Mouse (Mus musculus): ENCODE results near the gene Atp2a2. TPM values are rescaled to one million over a fixed set of nuclear protein-coding genes. Genes with fewer than 3 reads are reported as not detected.
"Not testable (repeated sequence)": the region's sequence is repeated elsewhere in the genome, so short reads cannot be mapped to it uniquely, and the experiment has no call there.

Gene Atp2a2
- polyA plus RNA-seq, 1 experiment from 2014 or later: 36.7 TPM

DNA sequence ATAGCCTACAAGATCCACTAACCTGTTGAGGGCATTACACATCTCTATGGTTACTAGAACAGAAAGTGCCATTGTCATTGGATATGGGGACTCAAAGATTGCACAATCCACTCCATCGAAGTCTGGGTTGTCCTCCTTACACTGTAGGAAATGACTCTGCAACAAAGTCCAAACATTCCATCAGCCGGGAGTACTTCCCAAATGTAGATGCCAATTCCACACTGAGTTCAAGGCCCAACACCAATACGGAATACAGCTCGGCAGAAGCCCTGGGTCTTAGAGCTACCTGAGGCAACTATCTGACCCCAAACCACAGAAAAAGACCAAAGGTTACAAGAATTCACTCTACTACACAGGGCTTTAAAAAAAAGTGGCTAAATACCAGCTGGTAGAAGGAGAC lies 44.0 kb downstream of the Atp2a2 start:
- Histone ChIP-seq H3K4me2 (ENCODE audit: low read depth, severe bottlenecking) (no peak overlapping the region), H3K27ac (replicated peaks; ENCODE audit: low read depth, low read length) (no peak overlapping the region), H3K4me1 (ENCODE audit: control insufficient read depth, insufficient read depth, low read length) (no peaks in the 10 kb centered on the region), H3K27me3 (ENCODE audit: control insufficient read depth, insufficient read depth, low read length) (no peaks in the 10 kb centered on the region), H3K36me3 (ENCODE audit: control insufficient read depth, insufficient read depth, low read length) (peaks cover 62% of the 10 kb centered on the region), H3K4me3 (ENCODE audit: low read depth, low read length) (no peak overlapping the region), H3K9me3 (ENCODE audit: control insufficient read depth, low read length) (no peaks in the 10 kb centered on the region), H3K9ac (ENCODE audit: low read length) (no peak overlapping the region)
- DNase-seq (ENCODE audit: low spot score): no peak
- no peak for ATAC-seq (ENCODE audit: insufficient number of reproducible peaks, low FRiP score, low TSS enrichment, low read depth)
- 90% methylated on average over 4 of the region's 4 CpGs for WGBS

DNA sequence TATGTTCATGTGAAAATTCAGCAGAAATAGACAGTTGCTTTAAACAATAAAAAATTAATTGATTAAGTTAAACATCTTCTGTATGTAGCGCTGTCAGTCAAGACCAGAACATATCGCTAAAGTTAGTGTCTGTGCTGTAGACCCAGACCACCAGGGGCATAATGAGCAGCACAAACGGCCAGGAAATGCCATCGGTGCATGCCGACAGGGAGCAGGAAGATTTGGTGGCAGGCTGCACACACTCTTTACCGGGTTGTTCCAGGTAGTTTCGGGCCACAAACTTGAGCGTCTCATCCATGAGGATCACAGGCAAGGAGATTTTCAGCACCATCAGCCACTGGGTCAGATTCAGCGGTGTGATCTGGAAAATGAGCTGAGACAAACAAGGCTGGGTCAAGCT lies 45.0 kb downstream of the Atp2a2 start:
- WGBS: 90% methylated on average over 9 of the region's 9 CpGs
- not testable (repeated sequence) for H3K9me3 ChIP-seq (ENCODE audit: control insufficient read depth, low read length); H3K9ac ChIP-seq (ENCODE audit: low read length); ATAC-seq (ENCODE audit: insufficient number of reproducible peaks, low FRiP score, low TSS enrichment, low read depth); H3K4me1 ChIP-seq (ENCODE audit: control insufficient read depth, insufficient read depth, low read length); H3K27me3 ChIP-seq (ENCODE audit: control insufficient read depth, insufficient read depth, low read length); H3K4me3 ChIP-seq (ENCODE audit: low read depth, low read length); H3K4me2 ChIP-seq (ENCODE audit: low read depth, severe bottlenecking); H3K27ac ChIP-seq (replicated peaks; ENCODE audit: low read depth, low read length); DNase-seq (ENCODE audit: low spot score)
- H3K36me3 ChIP-seq (ENCODE audit: control insufficient read depth, insufficient read depth, low read length): peaks cover 63% of the 10 kb centered on the region

DNA sequence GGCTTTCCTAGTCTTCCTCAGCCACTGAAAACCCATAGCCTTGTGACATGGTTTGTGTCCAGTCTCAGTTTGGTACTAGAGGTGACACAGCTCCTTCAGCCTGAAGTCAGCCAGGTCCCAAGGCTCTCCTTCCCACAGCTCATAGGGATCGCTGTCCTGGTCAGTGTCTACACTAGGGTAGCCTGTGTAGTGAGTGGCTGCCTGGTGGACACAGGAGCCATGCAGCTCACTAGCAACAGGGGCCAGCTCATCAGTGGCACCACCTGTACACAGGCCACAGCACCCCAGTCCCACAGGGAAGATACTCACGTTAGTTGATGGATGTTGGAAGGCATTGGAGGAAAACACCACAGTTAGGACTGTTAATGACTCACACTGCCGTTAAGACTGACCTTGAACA lies 46.4 kb downstream of the Atp2a2 start:
- H3K4me2 ChIP-seq (ENCODE audit: low read depth, severe bottlenecking): no peak overlapping the region
- WGBS: 89% methylated on average over 3 of the region's 3 CpGs
- no peaks in the 10 kb centered on the region for H3K9me3 ChIP-seq (ENCODE audit: control insufficient read depth, low read length)
- no peak for ATAC-seq (ENCODE audit: insufficient number of reproducible peaks, low FRiP score, low TSS enrichment, low read depth)
- no peak overlapping the region for H3K9ac ChIP-seq (ENCODE audit: low read length)
- peaks cover 50% of the 10 kb centered on the region for H3K36me3 ChIP-seq (ENCODE audit: control insufficient read depth, insufficient read depth, low read length)
- no peaks in the 10 kb centered on the region for H3K27me3 ChIP-seq (ENCODE audit: control insufficient read depth, insufficient read depth, low read length)
- no peaks in the 10 kb centered on the region for H3K4me1 ChIP-seq (ENCODE audit: control insufficient read depth, insufficient read depth, low read length)
- no peak overlapping the region for H3K27ac ChIP-seq (replicated peaks; ENCODE audit: low read depth, low read length)
- DNase-seq (ENCODE audit: low spot score): no peak
- no peak overlapping the region for H3K4me3 ChIP-seq (ENCODE audit: low read depth, low read length)

DNA sequence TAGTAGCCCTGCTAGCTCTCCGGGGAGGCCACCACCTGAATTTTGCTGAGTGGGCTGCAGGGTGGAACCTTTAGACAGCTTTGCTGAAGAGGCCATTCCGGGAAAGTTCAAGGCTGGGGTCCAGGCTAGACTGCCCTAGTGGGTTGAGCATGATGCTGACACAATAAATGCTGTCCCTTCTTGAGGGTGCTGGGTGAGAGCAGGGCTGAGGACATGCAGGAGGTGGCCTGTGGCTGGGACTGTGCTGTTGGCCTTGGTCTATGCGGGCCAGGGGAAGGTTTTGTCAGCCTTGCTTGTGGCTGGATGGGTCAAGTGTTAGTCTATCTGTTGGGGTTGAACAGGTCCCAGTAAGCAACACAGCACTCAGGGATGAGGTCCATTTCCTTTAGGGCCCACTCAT lies 47.1 kb downstream of the Atp2a2 start:
- Histone ChIP-seq H3K27me3 (ENCODE audit: control insufficient read depth, insufficient read depth, low read length) (no peaks in the 10 kb centered on the region), H3K4me3 (ENCODE audit: low read depth, low read length) (no peak overlapping the region), H3K4me1 (ENCODE audit: control insufficient read depth, insufficient read depth, low read length) (no peaks in the 10 kb centered on the region), H3K36me3 (ENCODE audit: control insufficient read depth, insufficient read depth, low read length) (peaks cover 43% of the 10 kb centered on the region), H3K9ac (ENCODE audit: low read length) (no peak overlapping the region), H3K4me2 (ENCODE audit: low read depth, severe bottlenecking) (no peak overlapping the region), H3K9me3 (ENCODE audit: control insufficient read depth, low read length) (no peaks in the 10 kb centered on the region), H3K27ac (replicated peaks; ENCODE audit: low read depth, low read length) (no peak overlapping the region)
- 94% methylated on average over 3 of the region's 3 CpGs for WGBS
- DNase-seq (ENCODE audit: low spot score): no peak
- no peak for ATAC-seq (ENCODE audit: insufficient number of reproducible peaks, low FRiP score, low TSS enrichment, low read depth)

DNA sequence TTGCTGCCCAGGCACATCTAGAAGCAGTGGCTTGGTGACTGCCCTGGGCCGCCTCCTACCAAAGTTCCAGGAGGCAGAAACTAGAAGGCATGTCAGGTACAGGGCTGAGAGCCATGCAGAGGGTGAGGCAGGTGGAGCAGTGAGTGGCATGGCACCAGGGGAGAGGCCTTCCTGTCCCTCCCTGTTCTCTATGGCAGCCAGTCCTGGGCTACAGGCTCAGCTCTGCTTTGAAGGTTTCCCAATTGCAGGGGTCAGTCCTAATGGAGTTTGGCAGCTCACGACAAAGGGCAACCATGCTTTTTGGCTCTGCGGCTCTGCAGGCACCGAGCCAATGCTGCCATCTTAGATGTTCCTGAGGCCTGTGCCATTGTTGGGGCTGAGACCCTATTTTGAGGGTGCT lies 47.6 kb downstream of the Atp2a2 start:
- DNase-seq (ENCODE audit: low spot score) (no peak), ATAC-seq (ENCODE audit: insufficient number of reproducible peaks, low FRiP score, low TSS enrichment, low read depth) (no peak)
- H3K27ac ChIP-seq (replicated peaks; ENCODE audit: low read depth, low read length): no peak overlapping the region
- H3K27me3 ChIP-seq (ENCODE audit: control insufficient read depth, insufficient read depth, low read length): no peaks in the 10 kb centered on the region
- H3K36me3 ChIP-seq (ENCODE audit: control insufficient read depth, insufficient read depth, low read length): peaks cover 41% of the 10 kb centered on the region
- WGBS: 92% methylated on average over 4 of the region's 4 CpGs
- H3K4me2 ChIP-seq (ENCODE audit: low read depth, severe bottlenecking): no peak overlapping the region
- H3K4me1 ChIP-seq (ENCODE audit: control insufficient read depth, insufficient read depth, low read length): no peaks in the 10 kb centered on the region
- no peaks in the 10 kb centered on the region for H3K9me3 ChIP-seq (ENCODE audit: control insufficient read depth, low read length)
- no peak overlapping the region for H3K4me3 ChIP-seq (ENCODE audit: low read depth, low read length)
- no peak overlapping the region for H3K9ac ChIP-seq (ENCODE audit: low read length)

DNA sequence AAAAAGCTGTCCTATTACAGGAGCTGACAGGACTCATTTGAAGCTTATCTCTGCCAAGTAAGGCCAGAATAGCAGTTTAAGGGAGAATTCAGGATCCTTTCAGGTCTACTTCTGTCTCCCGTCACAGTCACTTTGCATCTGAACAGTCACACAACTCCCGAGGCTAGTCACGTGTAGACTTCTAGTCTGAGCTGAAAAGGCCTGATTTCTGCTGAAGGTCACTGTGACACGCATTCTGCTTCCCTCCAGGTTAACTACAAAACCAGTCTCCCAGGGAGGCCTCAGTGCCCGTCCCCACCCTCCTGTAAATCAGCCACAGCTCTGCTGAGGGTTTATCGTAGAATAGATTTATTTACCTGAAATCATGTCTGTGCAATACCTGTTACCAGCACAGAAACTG lies 48.8 kb downstream of the Atp2a2 start:
- Histone ChIP-seq H3K4me3 (ENCODE audit: low read depth, low read length) (no peak overlapping the region), H3K4me1 (ENCODE audit: control insufficient read depth, insufficient read depth, low read length) (no peaks in the 10 kb centered on the region), H3K27me3 (ENCODE audit: control insufficient read depth, insufficient read depth, low read length) (no peaks in the 10 kb centered on the region), H3K9ac (ENCODE audit: low read length) (no peak overlapping the region), H3K9me3 (ENCODE audit: control insufficient read depth, low read length) (no peaks in the 10 kb centered on the region), H3K4me2 (ENCODE audit: low read depth, severe bottlenecking) (no peak overlapping the region), H3K27ac (replicated peaks; ENCODE audit: low read depth, low read length) (no peak overlapping the region), H3K36me3 (ENCODE audit: control insufficient read depth, insufficient read depth, low read length) (peaks cover 29% of the 10 kb centered on the region)
- ATAC-seq (ENCODE audit: insufficient number of reproducible peaks, low FRiP score, low TSS enrichment, low read depth) (no peak), DNase-seq (ENCODE audit: low spot score) (no peak)
- WGBS: 86% methylated on average over 6 of the region's 6 CpGs

DNA sequence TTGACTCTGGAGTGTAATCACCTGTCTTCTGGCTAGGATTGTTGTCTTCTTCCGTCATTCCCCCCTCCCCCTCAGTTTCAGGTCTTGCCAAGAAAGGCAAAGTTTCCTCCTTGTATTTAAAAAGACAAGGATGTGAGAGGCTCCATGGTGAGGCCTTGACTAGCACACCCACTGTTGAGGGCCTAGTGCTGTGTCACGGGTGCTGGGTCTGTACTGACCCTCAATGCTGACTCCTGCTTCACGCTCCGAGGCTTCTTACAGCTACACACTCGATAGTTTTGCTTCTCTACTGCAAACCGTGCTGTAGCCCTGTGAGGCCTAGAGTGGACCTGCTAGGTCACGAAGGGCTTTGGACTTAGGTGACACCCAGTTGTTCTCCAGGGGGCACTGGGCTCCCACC lies 49.8 kb downstream of the Atp2a2 start:
- 87% methylated on average over 7 of the region's 7 CpGs for WGBS
- Histone ChIP-seq H3K4me1 (ENCODE audit: control insufficient read depth, insufficient read depth, low read length) (no peaks in the 10 kb centered on the region), H3K4me3 (ENCODE audit: low read depth, low read length) (no peak overlapping the region), H3K9ac (ENCODE audit: low read length) (no peak overlapping the region), H3K9me3 (ENCODE audit: control insufficient read depth, low read length) (no peaks in the 10 kb centered on the region), H3K4me2 (ENCODE audit: low read depth, severe bottlenecking) (no peak overlapping the region), H3K36me3 (ENCODE audit: control insufficient read depth, insufficient read depth, low read length) (peaks cover 19% of the 10 kb centered on the region), H3K27ac (replicated peaks; ENCODE audit: low read depth, low read length) (no peak overlapping the region), H3K27me3 (ENCODE audit: control insufficient read depth, insufficient read depth, low read length) (no peaks in the 10 kb centered on the region)
- DNase-seq (ENCODE audit: low spot score) (no peak), ATAC-seq (ENCODE audit: insufficient number of reproducible peaks, low FRiP score, low TSS enrichment, low read depth) (no peak)

DNA sequence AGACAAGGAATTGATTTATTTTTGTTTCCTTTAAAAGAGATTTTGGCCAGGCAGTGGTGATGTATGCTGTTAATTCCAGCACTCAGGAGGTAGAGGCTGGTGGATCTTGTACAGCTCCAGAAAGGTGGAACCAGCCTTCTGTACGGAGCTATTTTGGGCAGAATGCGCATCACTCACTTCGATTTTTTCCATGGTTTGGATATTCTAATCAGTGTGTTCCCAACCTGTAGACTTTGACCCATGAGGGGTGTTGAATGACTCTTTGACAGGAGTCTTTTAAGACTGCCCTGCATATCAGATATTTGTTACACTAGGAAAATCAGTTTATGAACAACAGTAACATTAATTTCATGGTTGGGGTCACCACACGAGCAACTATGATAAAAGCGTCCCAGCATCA lies 50.7 kb downstream of the Atp2a2 start:
- ATAC-seq (ENCODE audit: insufficient number of reproducible peaks, low FRiP score, low TSS enrichment, low read depth) (no peak), DNase-seq (ENCODE audit: low spot score) (no peak)
- H3K27ac ChIP-seq (replicated peaks; ENCODE audit: low read depth, low read length): no peak overlapping the region
- H3K27me3 ChIP-seq (ENCODE audit: control insufficient read depth, insufficient read depth, low read length): no peaks in the 10 kb centered on the region
- peaks cover 19% of the 10 kb centered on the region; the same call in 1 of the 2 replicates for H3K36me3 ChIP-seq (ENCODE audit: control insufficient read depth, insufficient read depth, low read length)
- H3K9me3 ChIP-seq (ENCODE audit: control insufficient read depth, low read length): no peaks in the 10 kb centered on the region
- H3K4me3 ChIP-seq (ENCODE audit: low read depth, low read length): no peak overlapping the region
- WGBS: 88% methylated on average over 5 of the region's 5 CpGs
- no peaks in the 10 kb centered on the region for H3K4me1 ChIP-seq (ENCODE audit: control insufficient read depth, insufficient read depth, low read length)
- H3K4me2 ChIP-seq (ENCODE audit: low read depth, severe bottlenecking): no peak overlapping the region
- no peak overlapping the region for H3K9ac ChIP-seq (ENCODE audit: low read length)

DNA sequence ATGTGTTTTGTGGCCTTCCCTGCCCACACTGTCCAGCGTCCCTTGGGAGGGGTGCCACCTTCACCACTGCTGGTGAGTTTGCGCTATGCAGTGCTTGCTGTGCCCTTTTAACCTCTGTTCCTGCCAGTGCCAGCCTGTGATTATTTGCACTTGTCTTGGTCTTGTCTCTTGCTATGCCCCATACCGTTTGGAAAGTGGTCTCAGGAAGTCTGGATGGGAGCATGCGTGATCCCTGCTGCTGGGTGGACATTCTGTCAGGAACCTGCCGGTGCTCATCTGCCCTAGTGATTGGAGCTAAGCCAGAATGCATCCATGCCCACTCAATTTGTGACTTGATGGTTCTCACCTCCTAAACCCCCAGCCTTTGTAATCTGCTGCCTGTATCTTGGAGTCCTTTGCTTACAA lies 51.1 kb downstream of the Atp2a2 start:
- Histone ChIP-seq H3K27me3 (ENCODE audit: control insufficient read depth, insufficient read depth, low read length) (no peaks in the 10 kb centered on the region), H3K36me3 (ENCODE audit: control insufficient read depth, insufficient read depth, low read length) (peaks cover 19% of the 10 kb centered on the region; the same call in 1 of the 2 replicates), H3K27ac (replicated peaks; ENCODE audit: low read depth, low read length) (no peak overlapping the region), H3K4me2 (ENCODE audit: low read depth, severe bottlenecking) (no peak overlapping the region), H3K9me3 (ENCODE audit: control insufficient read depth, low read length) (no peaks in the 10 kb centered on the region), H3K9ac (ENCODE audit: low read length) (no peak overlapping the region), H3K4me3 (ENCODE audit: low read depth, low read length) (no peak overlapping the region), H3K4me1 (ENCODE audit: control insufficient read depth, insufficient read depth, low read length) (no peaks in the 10 kb centered on the region)
- ATAC-seq (ENCODE audit: insufficient number of reproducible peaks, low FRiP score, low TSS enrichment, low read depth): no peak
- no peak for DNase-seq (ENCODE audit: low spot score)
- WGBS: 69% methylated on average over 5 of the region's 5 CpGs

Measured in limb, embryonic 11.5 days (tissue).